Mouse (Mus musculus) left cerebral cortex, postnatal 4 days (tissue): ENCODE data around the gene F13a1. TPM values are rescaled to one million over a fixed set of nuclear protein-coding genes. Genes with fewer than 3 reads are reported as not detected.
A peak's percentile ranks its signal among the peaks of the same experiment; 100 is the strongest.

Experiments used
- DNase-seq: peaks from one replicate; pipeline ENCODE4 v3.0.0-alpha.2; 2022
- intact Hi-C: fragments of 180-260 bp; cut with DNase I; formaldehyde crosslinking; loops from one replicate; pipeline ENCODE4 v1.15.1; 2025
- total RNA-seq, 2 experiments: library from RNA; stranded (reverse); gene quantifications; 2 replicates each; pipeline ENCODE4 v1.2.3; 2021

F13a1 gene
- 1 to 10 TPM; 4.7 to 5.3 TPM for total RNA-seq

DNA sequence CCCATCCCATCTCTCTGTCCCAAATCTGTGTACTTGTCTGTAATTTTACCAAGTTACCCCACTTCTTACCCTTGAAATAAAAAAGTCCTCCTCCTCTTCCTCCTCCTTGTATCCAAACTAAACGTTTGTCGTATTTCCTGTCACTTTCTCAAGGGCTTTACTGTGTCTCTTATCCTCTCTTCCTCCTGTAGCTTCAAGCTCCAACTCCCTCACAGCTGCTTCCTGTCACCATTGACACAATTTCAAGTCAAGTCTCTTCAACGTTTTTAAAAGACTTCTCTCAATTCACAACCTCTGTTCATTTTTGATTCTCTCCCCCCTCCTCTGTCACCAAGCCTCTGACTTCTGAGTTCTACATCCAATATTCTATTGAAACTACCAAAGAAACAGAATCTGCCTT lies at the start of gene F13a1:
Gene F13a1, minus strand, starts transcription at position 119 of the 400 bp plus-strand sequence.
- DNase-seq = no peak
- intact Hi-C loops = no loop called here

DNA sequence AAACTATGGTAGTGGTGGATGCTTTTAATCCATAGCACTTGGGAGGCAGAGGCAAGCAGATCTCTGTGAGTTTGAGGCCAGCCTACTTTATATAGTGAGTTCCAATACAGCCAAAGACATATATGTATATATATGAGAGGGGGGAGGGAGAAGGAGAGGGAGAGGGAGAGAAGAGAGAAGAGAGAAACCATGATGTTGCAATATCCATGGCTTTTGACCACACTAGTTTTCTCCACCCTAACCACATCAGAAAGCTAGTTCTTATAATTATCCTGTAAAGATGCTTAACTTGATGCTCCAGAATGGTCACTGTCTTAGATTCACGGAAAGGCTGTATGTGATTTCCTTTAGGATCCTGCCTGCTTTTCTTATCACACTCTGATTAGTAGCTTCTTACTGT lies 41.6 kb upstream of the F13a1 start:
- DNase-seq = no peak
- intact Hi-C loops = no loop called here

DNA sequence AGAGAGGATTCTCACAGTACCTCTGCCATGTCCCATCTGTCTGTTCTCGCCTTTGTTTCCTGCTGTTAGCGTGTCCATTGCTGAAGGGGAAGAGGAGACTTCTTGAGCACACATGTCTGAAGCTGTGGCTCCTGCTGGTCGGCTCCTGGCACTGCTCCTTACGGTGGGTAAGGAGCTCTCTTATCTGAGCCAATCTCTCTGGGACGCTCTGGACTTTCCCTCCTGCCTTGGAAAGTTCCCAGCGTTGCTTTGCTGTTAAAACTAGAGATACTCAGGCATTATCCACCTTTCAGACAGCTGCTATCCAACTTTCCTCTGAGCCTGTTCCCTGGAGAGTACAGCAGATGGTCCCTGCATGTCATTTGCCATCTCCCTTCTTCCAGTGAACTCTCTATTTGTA lies 39.1 kb upstream of the F13a1 start:
- DNase-seq = peak; percentile 83
- intact Hi-C loops = no loop called here

DNA sequence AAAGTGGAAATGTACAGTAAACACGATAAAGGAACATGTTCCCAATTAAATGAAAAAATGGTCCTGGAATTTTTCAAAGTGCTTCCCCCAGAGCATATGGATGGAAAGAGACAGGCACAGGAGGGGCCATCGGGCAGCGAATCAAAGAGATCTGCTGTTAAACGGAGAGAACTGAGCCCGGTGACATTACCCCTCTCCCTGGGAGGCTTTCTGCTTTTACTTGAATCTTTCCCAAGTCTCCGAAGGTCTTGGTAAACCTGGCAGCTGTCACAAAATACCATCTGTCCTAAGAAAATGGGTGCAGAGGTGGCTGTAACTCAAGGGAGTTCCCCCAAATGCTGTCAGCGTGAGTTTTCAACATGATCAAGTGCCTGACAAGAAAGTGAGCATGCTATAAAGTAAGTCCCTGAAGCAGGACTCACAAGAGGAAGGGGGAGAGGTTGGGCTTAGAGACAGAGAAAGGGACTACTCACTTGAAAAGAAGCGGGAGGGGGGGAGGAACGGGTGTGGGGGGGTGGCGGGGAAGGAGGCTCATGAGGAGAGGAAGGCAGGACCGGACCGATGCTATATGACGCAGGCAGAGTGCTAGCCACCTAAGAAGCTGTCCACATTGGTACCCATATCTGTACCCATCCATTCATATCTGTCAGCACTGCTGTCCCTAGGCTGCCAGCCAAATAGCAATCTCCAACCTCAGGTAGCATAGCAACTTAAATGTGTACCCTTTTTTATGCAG lies 31.6 kb upstream of the F13a1 start:
- peak; percentile 55 for DNase-seq
- intact Hi-C loops = no loop called here

DNA sequence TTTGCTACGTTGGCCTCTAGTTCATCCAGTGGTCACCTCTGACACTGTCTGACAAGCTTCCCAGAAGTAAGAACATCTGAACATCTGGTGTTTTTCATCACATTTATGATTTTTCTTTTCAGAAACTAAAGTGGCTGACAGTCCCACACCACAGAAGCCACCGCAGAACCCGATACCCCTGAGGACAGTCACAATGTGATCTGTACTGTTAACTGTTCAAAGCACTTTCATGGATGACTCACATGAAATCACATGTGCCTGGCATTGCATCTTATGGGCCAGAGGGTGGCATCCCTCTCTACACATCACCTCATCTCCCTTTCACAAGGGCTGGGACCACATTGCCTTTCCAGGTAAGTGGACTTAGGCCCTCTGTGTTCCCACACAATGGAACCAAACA lies 21.3 kb upstream of the F13a1 start:
- DNase-seq = no peak
- intact Hi-C loops = no loop called here

DNA sequence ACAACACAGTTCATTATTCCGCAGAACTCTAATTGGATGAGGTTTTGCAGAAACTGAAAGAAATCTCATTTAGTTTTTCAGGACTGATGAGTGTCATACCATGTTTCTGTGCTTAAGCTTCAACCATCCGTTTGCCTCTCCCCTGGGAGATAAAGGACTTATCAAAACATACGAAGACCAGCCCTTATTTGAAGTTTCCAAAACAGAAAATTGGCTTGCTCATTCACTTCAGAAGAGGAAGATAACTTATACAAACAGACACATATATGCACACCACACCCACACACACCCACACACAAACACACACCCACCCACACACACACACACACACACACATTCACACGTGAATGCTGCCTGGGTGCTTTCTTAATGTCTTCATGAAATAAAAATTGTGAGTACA lies 20.8 kb upstream of the F13a1 start:
- DNase-seq = no peak
- intact Hi-C loops = no loop called here

DNA sequence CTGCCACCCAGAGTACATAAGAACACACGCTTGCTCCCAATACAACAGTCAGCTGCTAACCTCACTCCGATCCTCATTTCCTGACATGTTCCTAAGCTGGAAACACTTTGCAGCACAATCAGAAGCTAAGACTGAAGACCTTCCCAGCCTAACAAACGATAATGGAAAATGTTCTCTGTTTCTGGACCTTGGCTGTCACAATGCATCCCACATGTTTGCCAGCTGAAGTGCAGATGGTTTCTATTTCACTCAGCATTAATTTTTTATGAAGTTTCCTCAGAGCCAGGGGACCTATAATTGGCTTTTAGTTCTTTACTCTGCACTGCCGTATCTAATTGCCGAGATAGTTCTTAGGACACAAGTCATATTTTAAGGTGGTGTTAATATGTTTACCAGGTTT lies 10.8 kb upstream of the F13a1 start:
- no peak for DNase-seq
- intact Hi-C loops = no loop called here

DNA sequence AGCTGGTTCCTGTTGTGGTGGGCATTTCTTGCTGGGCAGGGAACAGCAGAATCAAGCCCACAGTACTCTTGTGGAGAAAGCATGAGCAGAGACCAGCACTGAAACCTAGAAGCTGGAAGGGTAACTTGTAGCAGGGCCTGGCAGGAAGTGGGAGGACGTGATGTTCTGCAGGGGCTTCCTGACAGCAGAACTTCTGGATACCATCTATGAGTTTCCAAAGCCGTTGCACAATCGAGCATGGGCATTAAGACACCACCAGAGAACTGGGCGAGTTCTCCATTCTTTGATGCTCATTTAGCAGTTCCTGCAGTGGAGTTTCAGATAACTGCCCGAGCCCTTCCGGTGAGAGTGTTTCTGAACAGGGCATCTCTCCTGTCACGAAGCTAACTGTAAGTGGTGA lies 6.6 kb upstream of the F13a1 start:
- DNase-seq = no peak
- intact Hi-C loops = no loop called here

DNA sequence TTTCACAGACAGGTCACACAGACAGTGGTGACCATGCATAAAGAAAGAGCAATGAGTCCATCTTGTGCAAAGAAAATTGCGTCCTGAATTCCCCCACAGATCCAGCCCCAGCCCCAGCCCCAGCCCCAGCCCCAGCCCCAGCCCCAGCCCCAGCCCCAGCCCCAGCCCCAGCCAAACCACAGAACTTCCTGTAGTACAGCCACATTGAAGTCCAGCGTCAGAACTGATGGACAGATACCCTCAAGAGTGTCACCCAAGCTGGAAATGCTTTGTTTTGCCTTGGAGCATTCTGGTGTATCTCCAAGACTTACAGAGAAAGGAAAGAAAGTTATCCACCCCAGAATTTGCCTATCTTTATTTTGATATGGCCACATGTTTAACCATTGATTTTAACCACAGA lies 413 bp downstream of the F13a1 start:
- intact Hi-C loops = no loop called here
- no peak for DNase-seq

DNA sequence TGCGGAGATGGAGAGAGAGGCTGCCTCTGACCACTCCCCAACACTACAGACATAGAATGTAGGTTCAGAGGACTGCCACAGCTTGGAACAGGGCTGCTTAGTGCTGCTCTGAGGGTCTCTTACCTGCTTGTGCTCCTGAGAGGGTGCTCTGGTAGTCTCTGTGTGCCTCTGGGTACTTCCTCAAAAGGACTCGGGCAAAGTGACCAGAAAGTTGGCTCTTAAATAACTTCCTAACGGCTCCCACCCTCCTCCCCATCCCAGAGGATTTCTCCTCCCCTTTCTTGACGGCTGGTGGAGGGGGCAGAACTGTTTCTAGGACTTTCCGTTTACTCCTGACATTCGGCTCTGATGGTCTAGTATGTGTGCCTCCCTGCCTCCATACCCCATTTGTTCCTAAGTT lies 1.0 kb downstream of the F13a1 start:
- DNase-seq = no peak
- intact Hi-C loops = no loop called here

DNA sequence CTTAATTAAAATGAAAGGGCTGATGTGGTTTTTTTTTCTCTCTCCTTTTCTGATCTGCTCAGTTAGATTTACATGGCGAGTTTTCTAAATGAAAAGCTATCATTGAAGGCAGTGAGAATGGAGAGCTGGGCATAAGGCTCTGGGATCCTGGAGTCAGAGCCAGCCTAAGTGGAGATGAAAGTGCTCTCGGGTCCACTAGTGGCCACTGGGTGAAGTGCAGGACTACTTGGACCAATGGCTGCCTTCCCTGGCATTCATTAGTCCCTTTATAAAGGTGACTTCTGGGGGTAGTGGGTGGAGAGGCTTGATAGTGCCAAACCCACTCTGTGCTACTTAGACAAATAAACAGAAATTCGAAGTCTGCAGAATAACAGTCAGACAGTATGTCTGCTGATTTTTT lies 5.0 kb downstream of the F13a1 start:
- DNase-seq = peak; percentile 33
- intact Hi-C loops = no loop called here

DNA sequence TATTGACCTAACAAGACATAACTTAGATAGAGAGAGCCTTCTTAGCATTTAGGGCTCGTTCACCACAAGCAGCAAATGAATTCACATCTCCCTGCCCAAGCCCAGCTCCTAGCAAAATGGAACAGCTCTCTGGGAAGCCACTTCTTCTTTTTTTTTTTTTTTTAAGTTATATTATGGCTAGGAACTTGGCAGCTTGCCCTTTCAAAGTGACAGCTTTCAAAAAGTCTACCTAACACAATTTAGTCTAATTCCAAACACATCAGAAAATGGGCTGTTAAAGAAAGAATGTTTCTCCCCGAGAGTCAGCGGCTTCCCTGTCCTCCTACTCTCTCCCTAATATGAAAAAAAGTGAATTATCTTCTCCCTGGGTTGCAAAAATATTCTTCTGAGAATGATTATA lies 15.3 kb downstream of the F13a1 start:
- intact Hi-C loops = no loop called here

DNA sequence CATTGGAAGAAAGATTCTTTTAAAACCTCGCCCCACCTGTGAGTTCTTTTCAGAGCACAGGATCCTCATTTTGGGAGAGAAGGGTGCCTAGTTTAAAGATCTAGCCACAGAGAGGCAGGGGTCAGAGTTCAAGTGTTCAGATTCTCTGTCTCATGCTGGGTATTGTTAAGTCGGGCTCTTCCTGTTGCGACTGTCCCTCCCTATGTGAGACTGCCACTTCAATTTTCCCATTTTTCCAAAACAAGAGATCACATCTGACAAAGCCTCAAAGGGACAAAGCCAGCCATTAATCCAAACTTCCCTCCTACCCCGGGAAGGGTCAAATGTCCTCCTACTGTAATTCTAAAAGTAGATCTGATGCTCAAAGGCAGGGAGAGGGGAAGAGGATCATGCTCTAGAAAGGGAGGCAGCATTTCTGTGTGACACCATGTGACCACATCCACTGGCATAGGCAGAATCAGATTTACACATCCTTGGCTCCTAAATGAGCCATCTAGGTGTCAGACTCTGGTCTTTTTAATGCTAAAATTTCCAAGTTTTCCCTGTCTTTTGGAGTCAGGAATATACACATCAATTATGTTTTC lies 24.0 kb downstream of the F13a1 start:
- intact Hi-C loops = no loop called here
- DNase-seq = no peak

More for the DNA sequence above, 15.3 kb downstream of the F13a1 start:
- DNase-seq = no peak

DNA sequence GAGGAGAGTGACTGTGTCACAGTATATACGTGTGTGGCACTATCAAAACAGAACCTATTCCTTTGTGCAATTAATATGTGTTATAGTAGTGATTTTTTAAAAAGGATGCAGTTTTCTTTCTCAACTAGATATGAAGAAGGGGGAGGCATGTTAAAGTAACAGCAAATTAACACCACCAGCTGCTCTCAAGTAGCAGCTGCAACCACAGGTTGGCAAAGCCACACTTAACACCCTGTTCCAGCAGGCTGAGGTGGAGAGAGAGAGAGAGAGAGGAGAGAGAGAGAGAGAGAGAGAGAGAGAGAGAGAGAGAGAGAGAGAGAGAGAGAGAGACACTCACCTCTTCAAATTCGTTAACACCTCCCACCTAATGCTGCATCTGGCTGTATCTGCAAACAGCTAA lies 28.5 kb downstream of the F13a1 start:
- intact Hi-C loops = no loop called here
- DNase-seq = no peak

DNA sequence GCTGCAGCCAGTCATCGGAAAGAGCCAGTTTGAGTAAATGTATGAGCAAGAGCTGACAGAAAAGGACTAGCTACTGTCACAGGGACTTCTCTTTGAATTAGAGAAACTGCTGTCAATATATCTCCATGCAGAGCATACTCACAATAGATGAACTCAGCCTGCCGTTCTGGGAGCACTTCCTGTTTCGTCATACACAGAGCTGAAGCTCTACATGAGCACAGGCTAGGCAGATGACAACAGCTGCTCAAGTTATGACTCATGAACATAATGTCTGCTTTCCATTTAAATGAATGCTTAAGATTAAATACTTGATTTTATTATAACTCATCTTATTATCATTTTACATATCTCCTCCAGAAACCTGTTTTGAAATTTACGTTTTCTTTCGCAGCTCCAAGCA lies 39.3 kb downstream of the F13a1 start:
- intact Hi-C loops = no loop called here
- DNase-seq = no peak

DNA sequence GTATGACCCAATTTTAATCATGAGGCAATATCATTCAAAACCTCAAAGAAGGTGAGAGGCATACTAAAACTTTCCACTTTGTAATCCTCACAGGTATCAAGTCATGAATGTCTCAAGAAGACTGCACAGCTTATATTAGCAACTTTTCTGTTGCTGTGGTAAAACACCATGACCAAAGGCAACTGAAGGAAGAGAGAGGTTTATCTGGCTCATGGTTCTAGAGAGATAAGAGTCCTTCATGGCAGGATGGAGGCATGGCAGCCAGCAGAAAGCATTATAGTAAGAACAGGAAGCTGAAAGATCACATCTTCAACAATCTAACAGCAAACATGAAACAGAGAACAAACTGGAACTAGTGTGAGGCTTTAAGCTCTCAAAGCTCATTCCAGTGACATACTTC lies 43.8 kb downstream of the F13a1 start:
- no peak for DNase-seq
- intact Hi-C loops = no loop called here

DNA sequence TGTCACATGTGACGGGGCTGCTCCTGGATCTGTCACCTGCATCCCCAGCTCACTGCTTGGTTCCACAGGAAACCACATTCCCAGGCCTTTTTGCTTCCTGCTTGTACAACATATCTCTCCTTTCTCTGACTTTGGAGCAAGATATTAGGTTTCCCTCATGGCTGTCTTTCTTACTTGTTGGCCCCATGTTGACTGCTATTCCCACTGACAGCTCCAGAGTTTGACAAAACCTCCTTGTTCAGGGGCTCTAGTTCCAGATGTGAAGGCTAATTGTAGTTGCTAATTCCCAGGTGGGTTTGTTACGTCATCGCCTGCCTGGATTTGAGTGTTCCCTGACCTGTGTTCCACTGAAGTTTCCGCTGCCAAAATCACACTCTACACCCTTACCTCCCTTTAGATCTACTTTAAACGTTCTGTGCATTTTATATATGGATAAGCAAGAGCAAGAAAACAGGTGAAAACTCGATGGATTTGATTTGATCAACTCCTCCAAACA lies 50.8 kb downstream of the F13a1 start:
- intact Hi-C loops = no loop called here
- DNase-seq = no peak

DNA sequence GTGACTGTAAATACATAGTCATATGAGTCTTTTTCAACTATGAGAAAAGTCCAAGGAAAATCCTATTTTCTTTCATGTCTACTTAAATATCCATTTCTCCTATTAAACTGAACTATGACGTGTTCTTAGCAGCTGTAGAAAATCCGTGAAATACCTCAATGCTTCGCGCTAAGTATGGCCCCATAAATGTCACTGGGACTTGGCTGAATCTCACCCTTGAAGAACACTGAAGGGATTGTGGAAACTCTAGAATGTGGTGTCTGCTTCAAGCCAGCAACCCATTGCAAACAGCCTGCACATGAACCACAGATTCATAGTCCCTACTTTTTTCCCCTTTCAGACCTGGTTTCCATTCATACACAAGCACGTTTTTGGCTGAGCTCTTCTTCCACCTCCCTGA lies 56.5 kb downstream of the F13a1 start:
- intact Hi-C loops = no loop called here
- DNase-seq = no peak

DNA sequence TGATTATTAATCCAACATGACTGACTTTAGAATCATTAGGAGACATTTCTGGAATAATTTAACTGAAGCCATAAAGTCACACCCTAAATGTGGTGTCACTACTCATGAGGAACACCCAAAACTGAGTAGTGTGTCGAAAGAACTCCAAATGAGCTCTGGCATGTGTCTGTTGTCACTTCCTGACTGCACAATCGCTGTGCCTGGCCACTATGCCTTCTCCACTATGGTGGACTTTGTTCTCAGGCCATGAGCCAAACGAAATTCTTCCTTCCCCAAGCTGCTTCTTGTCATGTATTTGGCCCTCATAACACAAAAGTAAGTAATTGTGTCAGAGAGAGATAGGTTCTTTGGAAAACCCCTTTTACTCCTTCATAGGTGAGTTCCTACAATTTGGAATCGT lies 61.7 kb downstream of the F13a1 start:
- DNase-seq = no peak
- intact Hi-C loops = no loop called here

DNA sequence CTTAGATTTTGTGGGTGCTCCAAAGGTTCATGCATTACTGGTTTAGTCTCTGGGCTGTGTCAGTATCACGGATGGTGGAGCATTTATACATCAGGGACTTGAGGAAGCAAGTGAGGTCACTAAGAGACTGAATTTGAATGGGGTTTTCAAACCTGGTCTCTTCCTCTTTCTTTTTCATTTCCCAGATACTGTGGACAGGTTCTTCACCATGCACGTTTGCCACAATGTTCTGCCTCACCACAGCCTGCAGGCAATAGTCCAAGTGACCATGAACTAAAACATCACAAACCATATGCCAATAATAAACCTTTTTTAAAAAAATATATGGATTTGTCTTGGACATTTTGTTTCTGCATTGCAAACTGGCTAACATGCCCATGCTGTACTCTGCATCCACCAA lies 77.0 kb downstream of the F13a1 start:
- intact Hi-C loops = no loop called here
- DNase-seq = no peak

DNA sequence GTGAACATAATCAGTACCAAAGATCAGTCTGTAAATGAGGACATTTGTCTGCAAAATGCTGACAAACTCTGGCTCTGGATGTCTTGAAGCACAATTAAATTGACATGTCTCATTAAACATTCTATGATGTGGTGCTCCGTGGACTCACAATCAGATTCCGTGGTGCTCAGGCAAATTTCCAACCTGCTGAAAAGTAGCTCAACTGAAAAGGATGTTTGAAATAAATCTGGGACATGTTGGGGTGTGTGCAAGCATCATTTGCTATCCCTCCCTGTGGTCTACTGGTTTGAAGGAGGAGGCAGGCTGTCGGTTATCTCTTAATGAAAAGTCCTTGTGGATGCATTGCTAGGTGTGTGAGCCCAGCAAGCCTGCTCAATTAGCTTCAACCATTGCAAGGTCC lies 77.8 kb downstream of the F13a1 start:
- intact Hi-C loops = no loop called here
- no peak for DNase-seq

DNA sequence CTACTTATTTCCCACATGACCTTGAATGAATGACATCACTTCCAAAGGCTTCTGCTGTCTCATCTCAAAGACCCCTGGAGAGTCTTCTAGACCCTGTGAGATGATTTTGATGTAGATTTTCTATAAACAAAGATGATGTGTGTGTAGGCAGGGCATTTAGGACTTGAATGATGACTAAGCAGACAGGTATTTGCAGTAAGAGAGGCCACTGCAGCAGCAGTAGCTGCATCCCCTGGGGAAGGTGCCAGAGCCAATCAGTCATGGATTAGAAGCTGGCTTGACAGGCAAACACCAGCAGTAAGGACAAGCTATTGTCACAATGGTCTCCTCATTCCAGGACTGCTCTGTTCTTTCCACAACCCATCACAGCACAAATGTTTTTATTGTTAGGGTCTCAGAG lies 87.1 kb downstream of the F13a1 start:
- DNase-seq = no peak
- intact Hi-C loops = no loop called here

DNA sequence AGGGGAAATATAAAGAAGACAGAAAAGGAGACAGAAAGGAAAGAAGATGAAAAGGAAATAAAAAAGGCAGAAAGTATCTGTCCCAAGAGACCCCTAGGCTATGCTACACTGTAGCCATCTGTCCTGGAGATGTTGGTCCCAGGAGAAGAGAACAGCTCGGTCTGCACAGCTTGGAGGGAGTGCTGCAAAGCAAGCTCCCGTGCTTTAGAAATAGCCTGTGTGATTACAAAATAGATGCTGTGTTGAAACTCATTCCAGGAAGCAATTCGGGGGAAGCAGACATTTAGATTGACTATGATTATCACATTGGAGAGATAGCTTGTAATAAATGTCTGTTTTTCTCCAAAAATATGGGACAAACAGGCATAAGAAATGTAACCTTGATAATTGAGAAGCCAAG lies 91.0 kb downstream of the F13a1 start:
- intact Hi-C loops = no loop called here
- DNase-seq = no peak
